Mouse (Mus musculus): ENCODE data around the gene Atp8a2.
"Not testable (repeated sequence)": the region's sequence is repeated elsewhere in the genome, so short reads cannot be mapped to it uniquely, and the experiment has no call there.

The Atp8a2 gene

DNA sequence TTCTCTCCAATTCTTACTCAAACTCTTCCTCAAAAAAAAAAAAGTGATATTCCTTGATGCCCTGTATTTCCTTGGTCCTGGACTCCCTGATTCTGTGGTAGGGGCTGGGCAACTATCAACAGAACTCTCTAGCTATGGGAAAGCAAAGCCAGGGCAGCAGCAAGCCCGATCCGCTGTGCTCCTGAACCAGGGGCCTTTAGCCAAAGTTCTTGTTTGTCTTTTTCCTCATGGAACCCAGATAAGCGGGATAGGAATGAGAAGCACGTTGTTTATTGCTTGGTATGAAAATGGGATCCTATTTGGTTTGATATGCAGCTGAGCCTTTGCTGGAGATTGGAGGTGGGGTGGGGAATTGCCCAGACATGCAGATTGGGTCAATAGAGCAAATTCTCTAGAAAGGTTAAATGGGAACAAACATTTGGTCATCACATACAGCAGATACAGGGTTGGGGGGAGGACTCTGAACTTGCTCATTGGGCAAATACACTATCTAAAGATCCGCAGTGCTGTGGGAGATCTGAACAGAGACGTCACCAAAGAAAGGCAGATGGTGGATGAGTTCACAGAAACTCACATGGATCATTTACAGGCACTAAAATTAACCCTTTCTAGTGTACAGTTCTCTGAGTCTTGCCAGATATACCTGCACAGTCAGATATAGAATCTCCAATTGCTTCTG is 353.6 kb downstream of the Atp8a2 start:
- DNase-seq (ENCODE audit: low spot score): no peak

DNA sequence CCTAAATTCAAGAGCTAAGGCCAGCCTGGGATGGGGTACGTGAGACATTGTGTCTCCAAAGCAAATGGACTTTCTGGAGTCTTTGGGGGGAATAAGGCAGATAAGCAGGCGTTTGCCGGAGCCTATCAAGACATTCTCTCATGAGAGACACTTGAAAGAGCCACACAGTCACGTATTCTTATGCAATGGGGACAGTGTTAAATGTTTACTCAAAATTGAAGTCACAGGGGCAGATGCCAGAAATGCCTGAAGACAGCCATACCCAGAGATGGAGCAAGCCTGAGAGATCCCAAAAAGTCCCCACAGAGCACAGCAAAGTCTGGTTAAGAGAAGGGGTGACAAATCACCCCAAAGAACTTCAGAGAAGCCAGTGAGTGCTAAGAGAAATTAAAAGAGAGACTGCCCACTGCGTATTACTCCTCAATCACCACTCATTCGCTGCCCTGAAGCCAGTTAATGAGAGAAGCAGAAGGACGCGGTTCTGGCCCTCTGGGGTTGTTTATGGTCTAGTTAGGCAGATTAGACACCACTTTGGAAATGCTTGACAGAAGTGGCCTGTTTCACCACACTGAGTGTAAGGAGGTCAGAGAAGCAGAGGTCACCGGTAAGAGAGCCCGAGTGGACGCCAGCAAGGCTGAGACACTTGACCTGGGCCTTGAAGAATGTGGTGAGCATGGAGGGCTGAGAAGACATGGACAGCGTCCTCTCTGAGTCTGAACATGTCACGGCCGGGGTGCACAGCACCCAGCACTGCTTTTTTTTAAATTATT is 356.8 kb downstream of the Atp8a2 start:
- DNase-seq (ENCODE audit: low spot score): no peak

DNA sequence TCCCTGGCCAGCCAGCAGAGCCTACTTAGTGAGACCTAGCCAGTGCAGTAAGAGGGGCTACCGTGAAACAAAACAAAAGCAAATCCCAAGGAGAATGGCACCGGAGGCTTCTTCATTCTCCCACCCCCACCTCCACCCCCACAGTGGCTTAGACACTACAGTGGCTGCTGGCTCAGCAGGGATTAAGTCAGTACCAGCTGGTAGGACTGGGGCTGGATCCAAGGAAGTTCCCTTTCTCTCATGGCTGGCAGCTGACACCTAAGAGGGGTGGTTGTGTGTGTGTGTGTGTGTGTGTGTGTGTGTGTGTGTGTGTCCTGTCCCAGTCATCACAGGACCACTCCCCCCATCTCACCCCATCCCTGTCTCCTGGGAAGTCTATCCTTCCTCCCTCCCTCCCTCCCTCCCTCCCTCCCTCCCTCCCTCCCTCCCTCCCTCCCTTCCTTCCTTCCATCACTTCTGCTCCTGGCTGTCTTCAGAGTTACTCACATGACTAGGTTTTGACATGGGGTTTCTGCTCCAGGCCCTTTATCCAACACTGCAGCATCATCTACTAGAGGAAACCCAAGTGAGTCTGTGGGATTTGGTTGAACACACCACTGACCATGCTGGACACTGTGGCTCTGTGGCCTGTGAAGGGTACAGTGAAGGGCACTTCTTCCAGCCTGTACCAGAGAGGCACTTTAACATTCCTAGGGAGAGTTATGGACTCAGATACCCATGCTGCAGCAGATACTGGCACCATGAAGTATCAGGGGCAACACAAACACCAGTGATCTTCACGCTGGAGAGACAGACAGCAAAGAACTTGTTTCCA is 358.3 kb downstream of the Atp8a2 start:
- DNase-seq (ENCODE audit: low spot score): not testable (repeated sequence)

DNA sequence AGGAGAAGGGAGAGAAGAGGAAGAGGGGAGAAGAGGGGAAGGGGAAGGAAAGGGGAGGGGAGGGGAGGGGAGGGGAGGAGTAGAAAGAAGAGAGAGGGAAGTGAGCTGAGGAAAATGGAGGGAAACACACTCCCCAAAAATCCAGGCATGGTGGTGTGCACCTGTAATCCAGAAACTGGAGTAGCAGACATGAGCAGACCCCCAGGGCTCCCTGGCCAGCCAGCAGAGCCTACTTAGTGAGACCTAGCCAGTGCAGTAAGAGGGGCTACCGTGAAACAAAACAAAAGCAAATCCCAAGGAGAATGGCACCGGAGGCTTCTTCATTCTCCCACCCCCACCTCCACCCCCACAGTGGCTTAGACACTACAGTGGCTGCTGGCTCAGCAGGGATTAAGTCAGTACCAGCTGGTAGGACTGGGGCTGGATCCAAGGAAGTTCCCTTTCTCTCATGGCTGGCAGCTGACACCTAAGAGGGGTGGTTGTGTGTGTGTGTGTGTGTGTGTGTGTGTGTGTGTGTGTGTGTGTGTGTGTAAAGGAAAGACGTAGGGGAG is 359.2 kb downstream of the Atp8a2 start:
- DNase-seq (ENCODE audit: low spot score): not testable (repeated sequence)

DNA sequence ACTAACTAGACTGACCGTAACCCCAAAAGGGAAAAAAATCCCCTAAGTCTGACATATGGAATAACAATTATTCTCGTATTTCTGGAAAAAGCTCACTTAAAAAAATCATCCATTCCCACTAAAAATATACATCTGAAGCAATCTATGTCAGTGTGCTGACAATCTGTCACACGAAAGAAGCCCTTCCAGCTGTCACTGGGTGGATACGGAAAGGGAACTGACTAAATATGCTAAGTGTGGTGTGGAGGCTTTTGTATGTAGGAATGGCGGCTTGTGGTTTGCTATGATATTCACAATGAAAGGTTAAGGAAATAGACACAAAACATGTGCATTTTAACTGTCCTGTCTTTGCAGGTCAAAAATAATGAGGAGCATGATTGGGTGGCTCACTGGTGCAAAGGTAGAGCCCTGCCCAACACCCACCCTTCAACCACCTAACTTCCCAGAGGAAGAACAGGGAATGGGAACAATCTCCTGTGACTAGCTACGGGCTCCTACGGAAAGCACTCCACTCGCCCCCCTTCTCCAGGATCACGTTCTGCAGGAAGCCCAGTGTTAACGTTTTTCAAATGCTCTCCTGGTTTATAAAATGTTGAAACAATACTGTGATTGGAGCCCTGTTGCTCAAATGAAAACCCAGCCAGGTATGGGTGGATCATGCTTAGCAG is 360.0 kb downstream of the Atp8a2 start:
- DNase-seq (ENCODE audit: low spot score): no peak

DNA sequence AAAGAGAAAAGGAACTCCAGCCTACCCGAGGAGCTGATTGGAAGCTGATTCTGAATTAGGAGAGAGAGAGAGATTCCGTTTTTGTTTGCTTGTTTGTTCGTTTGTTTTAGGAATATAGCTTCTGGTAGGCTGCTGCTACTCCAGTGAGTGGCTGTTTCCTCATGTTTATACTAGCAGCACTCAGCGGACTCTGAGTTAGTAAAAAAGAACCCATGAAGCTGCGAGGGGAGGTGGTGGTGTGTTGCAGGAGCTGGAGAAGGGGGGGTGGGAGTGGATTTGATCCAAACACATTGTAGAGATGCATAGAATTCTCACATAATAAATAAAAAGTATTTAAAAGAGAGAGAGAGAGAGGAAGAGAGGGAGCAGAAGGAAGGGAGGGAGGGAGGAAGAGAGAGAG is 367.4 kb downstream of the Atp8a2 start:
- DNase-seq (ENCODE audit: low spot score): no peak

DNA sequence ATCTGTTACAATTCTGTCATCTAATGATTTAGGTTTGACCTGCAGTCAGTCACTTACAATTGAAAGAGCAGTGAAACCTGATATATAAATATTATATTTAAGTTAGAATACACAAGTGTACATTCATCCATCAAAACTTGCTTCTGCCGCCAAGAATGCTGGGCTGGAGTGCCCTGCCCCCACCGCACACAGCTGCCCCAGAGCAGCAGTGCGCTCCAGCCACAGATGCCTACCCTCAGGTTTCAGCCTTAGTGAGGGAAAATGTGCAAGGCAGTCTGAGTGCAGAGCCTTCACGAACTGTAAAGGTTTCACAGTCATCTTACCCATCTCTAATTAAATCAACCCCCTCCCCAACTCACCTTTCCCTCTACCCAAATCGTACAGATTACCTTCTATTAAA is 369.6 kb downstream of the Atp8a2 start:
- DNase-seq (ENCODE audit: low spot score): no peak

DNA sequence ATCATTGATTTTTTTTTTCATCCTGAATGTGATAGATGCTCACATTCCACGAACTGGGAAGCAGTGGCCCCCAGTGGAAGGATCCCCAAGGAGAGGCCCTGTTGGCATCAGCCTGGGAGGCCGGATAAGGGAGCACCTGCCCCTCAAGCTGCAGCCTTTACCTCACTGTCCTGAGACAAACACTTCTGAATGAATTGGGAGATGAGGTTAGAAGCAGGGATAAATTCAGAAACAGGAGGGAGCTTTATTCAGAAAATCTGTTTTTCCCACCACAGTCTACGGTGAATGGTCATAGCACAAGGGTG is 376.9 kb downstream of the Atp8a2 start:
- DNase-seq (ENCODE audit: low spot score): no peak

DNA sequence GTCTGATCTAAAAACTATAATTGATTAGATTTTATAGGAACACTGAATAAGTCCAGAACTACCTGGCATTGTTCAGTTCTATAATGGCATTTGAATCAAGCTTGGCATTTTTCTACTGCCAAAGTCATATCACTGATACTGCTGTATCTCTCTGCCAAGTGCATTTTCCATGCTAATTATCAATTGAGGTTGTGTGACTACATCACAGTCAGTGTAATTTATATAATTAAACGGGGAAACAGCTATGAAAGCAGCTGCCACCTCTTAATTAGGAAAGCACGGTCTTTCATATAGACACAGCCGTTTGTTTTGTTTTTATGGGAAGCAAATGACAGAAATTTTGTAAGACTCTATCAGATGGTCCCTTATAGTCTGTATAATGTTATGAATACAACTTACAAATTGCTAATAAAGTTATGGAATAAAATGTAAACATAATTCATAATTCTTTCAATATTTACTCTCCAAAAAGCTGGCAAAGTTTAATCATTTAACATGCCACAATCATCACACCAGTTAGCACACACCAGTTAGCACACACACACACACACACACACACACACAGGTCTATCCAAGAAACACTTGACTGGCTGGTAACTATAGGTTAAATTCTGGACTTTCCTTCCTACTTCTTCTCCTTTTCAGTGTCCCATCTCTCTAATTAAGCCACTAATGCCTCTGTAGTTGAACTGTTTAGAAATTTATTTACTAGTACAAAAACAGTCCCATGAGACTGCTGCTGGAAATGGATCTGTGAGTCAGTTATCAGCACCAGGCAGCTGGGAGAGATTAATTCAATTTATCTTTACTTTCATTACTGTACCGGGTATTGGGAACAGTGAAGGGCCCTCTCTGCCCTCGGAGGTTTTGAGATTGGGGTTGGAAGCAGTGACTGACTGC is 377.5 kb downstream of the Atp8a2 start:
- DNase-seq (ENCODE audit: low spot score): no peak

DNA sequence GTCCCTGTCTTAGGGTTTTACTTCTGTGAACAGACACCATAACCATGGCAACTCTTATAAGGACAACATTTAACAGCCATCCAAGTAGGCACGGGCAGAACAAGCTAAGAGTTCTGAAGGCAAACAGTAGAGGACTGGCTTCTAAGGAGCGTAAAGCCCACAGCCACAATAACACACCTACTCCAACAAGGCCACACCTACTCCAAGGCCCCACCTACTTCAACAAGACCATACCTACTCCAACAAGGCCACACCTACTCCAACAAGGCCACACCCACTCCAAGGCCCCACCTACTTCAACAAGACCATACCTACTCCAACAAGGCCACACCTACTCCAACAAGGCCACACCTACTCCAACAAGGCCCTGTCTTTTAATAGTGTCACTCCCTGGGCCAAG is 386.7 kb downstream of the Atp8a2 start:
- not testable (repeated sequence) for DNase-seq (ENCODE audit: low spot score)

DNA sequence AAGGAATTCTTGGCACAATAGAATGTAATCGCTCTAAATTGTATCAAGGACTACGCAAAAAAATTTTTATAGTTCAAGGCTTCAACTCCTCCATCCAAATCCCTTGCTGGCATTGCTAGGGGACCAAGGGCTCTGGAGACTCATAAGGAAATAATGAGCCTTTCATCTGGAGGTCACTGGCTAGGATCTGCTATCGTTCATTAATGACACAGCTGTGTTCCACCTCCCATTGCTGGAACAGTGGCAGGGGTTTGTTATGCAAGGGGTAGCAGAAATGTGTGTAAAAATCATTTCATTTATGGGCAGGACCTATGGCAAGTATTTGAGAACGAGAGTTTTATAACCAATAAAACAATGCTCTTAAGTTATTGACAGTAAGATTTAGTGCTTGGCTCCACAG is 387.2 kb downstream of the Atp8a2 start:
- DNase-seq (ENCODE audit: low spot score): no peak

DNA sequence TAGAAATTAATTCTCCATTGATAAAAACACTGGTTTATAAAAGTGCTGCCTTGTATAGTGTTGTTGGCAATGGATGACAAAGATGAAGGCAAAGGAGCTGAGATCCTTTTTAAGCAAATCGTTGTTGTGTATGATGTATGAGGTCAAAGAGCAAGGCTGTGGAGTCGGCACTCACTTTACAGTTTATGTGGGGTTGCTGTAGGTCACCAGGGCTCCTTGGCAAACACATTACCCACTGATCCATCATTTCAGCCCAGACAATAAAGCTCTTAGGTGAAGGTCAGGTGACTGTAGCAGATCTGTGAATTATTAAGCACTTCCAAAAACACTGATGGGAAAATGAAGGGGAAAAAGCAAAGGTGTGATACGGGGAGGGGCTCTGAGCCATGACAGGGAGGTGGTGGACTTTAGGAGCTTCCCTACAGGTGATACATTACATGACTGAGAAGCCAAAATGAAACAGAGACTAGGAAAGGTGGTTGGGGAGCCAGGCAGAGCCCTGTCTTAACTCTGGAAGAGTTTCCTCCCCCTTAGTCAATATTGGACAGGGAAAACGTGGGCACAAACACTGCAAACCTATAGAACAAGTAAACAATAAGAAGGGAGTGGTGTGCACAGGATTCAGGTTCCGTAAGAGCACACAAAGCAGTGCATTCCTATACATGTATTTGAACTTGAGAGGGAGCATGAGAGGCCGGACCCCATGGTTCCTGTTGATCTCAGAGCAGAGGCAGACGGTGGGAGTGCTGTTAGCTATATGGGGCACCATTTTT is 389.3 kb downstream of the Atp8a2 start:
- no peak for DNase-seq (ENCODE audit: low spot score)

DNA sequence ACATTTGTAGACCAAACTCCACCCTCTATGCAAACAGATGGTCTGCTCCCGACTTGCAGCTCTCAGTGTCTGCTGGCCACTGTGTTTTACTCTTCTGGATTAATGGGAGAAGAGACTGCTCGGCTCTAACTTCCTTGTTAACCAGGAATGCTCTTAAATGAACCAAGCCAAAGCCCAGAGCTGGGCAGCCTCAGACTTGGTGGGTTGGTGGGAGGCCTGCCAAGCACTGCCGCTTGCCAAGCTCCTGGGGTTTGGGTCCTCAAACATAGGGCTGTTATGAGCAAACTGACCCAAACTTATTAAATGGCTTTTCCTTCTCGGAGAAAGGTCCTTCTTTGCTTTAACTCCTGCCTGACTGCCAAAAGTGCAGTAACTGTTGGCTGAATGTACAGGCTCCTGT is 390.1 kb downstream of the Atp8a2 start:
- DNase-seq (ENCODE audit: low spot score): no peak

DNA sequence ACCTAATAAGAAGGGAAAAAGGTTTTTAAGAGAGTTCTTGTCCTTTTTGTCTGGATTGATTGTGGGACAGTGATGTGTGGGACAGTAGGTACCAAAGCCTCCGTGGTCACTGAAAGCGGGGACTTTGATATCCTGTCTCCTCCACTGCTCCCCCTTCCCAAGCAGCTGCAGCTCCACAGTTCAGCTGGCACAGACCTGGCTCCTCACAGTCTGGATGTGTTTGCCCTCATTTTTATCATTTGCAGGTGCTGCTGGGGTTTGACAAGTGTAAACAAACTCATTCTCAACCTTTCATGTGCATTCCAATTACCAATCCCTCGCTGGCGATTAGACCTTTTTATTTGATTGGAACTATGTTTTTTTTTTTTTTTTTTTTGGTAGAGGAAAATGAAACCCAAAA is 390.8 kb downstream of the Atp8a2 start:
- DNase-seq (ENCODE audit: low spot score): no peak

DNA sequence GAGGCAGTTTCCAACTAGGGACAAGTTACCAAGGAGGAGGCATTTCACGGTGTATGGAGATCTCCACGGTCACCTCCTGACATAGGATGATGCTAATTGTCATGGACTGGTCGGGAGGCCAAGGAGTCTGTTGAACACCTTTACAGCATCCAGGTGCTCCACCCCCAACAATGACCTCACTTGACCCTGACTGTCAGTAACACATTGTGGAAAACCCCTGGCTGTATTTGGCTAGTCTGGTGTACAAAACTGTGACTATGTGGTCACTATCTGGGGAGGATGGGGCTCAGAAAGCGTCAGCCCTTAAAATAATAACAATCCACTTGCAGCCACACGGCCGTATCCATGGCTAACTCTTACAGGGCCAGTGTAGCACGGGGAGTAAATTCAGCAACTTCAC is 391.3 kb downstream of the Atp8a2 start:
- no peak for DNase-seq (ENCODE audit: low spot score)

DNA sequence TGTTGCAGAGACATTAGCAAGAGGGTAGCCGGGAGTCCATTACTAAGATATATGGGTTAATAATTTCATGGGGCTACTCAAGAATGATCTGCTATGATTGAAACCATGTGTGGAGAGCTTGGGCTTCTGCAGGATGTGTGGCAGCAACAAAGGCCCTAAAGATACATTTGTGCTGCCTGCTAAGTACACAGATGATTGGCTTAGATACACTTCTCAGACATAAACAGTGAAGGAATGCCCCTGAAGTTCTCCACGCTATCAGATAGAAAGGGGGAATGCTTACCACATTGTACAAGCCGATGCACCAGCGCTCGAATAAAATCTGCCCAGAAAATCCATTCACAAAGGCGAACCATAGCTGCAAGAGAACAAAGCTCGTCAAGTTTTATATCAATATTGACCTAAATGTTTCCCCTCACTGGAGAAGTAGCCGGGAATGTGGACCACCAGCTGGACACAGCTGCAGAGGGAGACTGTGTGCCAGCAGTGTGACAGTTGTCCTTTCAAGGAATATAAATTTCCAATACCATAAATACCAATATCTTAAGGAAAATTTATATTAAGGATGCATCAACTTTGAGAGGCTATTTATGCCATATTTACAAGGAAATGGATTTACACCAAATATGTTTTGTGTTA is 394.9 kb downstream of the Atp8a2 start:
- DNase-seq (ENCODE audit: low spot score): no peak

DNA sequence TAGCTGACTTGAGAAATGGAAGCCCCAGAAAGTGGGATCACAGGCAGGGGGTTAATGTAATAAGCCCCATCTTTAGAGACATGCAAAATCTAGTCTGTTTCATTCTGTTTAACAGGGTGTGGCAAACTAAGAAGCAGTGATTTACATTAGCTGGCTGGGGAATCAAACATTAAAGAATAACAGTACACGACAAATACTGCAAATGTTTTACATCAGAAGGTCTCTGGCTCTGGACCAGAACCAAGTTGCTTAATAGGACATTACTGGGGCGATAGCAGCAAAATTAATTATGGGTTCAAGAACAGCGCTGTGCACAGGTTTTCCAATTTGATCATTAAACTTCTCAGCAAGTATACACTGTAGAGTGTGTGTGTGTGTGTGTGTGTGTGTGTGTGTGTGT is 397.5 kb downstream of the Atp8a2 start:
- no peak for DNase-seq (ENCODE audit: low spot score)

DNA sequence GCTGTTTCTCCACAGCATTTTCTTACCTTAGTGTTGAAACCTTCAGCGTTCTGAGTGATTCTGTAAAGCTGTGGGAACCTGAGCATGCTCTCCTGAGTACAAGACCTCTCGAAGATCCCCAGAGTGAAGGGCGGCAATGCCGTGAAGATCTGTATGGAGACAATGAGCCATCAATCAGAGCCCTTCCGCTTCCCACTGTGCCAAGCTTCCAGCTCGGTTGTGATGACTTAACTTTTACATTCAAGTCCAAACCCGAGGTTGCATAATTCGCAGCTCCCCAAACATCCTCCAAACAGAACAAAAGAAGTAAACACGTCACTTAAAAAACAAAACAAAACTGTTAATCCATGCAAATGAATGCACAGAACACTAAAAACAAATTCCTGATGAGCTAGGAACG is 403.1 kb downstream of the Atp8a2 start:
- no peak for DNase-seq (ENCODE audit: low spot score)

DNA sequence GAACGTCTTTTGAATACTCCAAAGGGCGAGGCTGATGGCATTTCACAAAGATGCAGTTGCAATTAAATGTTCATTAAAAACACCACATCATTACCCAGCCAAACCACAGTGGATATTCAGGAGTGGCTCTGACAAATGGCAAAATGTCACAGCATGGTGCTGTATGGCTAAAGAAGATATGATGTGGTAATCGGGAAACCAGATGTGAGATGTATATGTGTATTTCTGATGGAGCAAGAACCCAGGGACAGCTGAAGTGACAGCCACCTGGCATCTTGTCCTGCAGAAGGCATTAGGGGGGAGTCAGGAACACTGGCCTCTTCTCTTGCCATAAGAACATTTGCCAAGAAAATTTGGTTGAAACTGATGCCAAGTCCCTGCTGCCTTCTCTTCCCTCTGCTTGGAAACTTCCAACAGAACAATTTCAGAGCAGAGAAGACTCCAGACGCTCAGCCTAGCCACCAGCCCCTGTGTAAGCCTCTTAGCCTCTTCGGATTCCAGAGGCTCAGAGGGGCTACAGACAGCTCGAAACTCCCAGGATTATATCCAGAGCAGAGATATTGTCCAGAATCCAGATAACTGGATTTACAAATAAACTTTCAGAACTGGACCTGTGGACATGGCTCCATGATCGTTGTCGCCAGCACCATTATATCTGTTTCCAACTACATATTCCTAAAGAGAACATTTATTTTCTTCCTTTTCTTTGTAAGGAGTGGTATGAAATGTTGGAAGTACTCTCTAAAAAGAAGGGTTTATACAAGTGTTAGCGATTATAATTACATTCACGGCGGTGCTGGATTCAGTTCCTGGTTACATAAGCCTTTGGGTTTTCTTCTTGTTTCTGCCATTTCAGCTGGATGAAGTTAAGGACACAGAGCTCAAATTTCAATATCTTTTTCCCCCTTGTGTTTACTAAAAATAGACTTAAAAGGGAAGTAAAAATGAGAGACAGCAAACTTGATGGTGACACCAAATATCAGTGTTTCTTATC is 413.3 kb downstream of the Atp8a2 start:
- DNase-seq (ENCODE audit: low spot score): no peak
